Mouse (Mus musculus): ENCODE measurements around the gene Med19. TPM values are rescaled to one million over a fixed set of nuclear protein-coding genes. Genes with fewer than 3 reads are reported as not detected.
"Not testable (repeated sequence)": the region's sequence is repeated elsewhere in the genome, so short reads cannot be mapped to it uniquely, and the experiment has no call there.

Gene Med19
- polyA plus RNA-seq, 1 experiment from 2014 or later = 49.3 TPM

- H3K4me1 ChIP-seq; H3K9me3 ChIP-seq (replicated peaks); H3K9ac ChIP-seq; H3K27me3 ChIP-seq; H3K4me3 ChIP-seq; ATAC-seq (ENCODE audit: low FRiP score): not testable (repeated sequence)
- 65% methylated on average over 4 of the region's 5 CpGs for WGBS
- Histone ChIP-seq H3K4me2 (replicated peaks) (peak overlapping the region; percentile 68), H3K27ac (peak overlapping the region; percentile 95; the same call in 1 of the 2 replicates), H3K36me3 (peaks cover 43% of the 10 kb centered on the region)
Observed at GRCm38 (mm10) chr2:84671535-84671934, 6.7 kb upstream of the Med19 start.

GRCm38 (mm10) chr2:84677270-84677967, 783 bp upstream of the Med19 start:
- H3K4me1 ChIP-seq = peaks cover 17% of the 10 kb centered on the region
- H3K27ac ChIP-seq = peak overlapping the region; percentile 70
- peak; percentile 78 for ATAC-seq (ENCODE audit: low FRiP score)

GRCm38 (mm10) chr2:84679016-84679415, 814 bp downstream of the Med19 start, which contains the start of gene Tmx2:
Gene Tmx2 (minus strand): TSS chr2:84679140.
- peak within 1 kb of the TSS; percentile 81 for H3K27ac ChIP-seq

More at GRCm38 (mm10) chr2:84677270-84677967, 783 bp upstream of the Med19 start:
- peak overlapping the region; percentile 71 for H3K9ac ChIP-seq
- peak overlapping the region; percentile 76 for H3K4me2 ChIP-seq (replicated peaks)
- no peaks in the 10 kb centered on the region for H3K27me3 ChIP-seq
- peak overlapping the region; percentile 93 for H3K4me3 ChIP-seq
- H3K36me3 ChIP-seq = peaks cover 39% of the 10 kb centered on the region
- 13% methylated on average over 22 of the region's 22 CpGs for WGBS
- no peaks in the 10 kb centered on the region for H3K9me3 ChIP-seq (replicated peaks)

GRCm38 (mm10) chr2:84682605-84683183, 4.5 kb downstream of the Med19 start:
- Histone ChIP-seq H3K9ac (no peak overlapping the region), H3K27ac (no peak overlapping the region), H3K4me1 (peaks cover 10% of the 10 kb centered on the region), H3K4me2 (replicated peaks) (no peak overlapping the region), H3K27me3 (no peaks in the 10 kb centered on the region), H3K36me3 (peaks cover 39% of the 10 kb centered on the region), H3K9me3 (replicated peaks) (no peaks in the 10 kb centered on the region), H3K4me3 (no peak overlapping the region)
- WGBS = 87% methylated on average over 6 of the region's 6 CpGs
- no peak for ATAC-seq (ENCODE audit: low FRiP score)

More at GRCm38 (mm10) chr2:84679016-84679415, 814 bp downstream of the Med19 start, which contains the start of gene Tmx2:
- WGBS = 21% methylated on average over 8 of the region's 8 CpGs
- Histone ChIP-seq H3K4me1 (peaks cover 17% of the 10 kb centered on the region), H3K4me3 (peak within 1 kb of the TSS; percentile 93), H3K4me2 (replicated peaks) (peak within 1 kb of the TSS; percentile 83), H3K9me3 (replicated peaks) (no peaks in the 10 kb centered on the region), H3K27me3 (no peaks in the 10 kb centered on the region), H3K9ac (peak within 1 kb of the TSS; percentile 88), H3K36me3 (peaks cover 26% of the 10 kb centered on the region)
- ATAC-seq (ENCODE audit: low FRiP score) = no peak

GRCm38 (mm10) chr2:84688080-84688844, 10.1 kb downstream of the Med19 start:
- Histone ChIP-seq H3K27ac (no peak overlapping the region), H3K9ac (no peak overlapping the region), H3K36me3 (peaks cover 83% of the 10 kb centered on the region), H3K4me2 (replicated peaks) (no peak overlapping the region), H3K9me3 (replicated peaks) (no peaks in the 10 kb centered on the region), H3K27me3 (no peaks in the 10 kb centered on the region), H3K4me3 (no peak overlapping the region), H3K4me1 (no peaks in the 10 kb centered on the region)
- 83% methylated on average over 2 of the region's 2 CpGs for WGBS
- ATAC-seq (ENCODE audit: low FRiP score) = no peak

GRCm38 (mm10) chr2:84690050-84690449, 11.8 kb downstream of the Med19 start:
- 92% methylated on average over 12 of the region's 12 CpGs for WGBS
- Histone ChIP-seq H3K9ac (no peak overlapping the region), H3K4me3 (no peak overlapping the region), H3K9me3 (replicated peaks) (no peaks in the 10 kb centered on the region), H3K27ac (no peak overlapping the region), H3K4me1 (no peaks in the 10 kb centered on the region), H3K36me3 (peaks cover 86% of the 10 kb centered on the region), H3K27me3 (no peaks in the 10 kb centered on the region), H3K4me2 (replicated peaks) (no peak overlapping the region)
- ATAC-seq (ENCODE audit: low FRiP score) = no peak

GRCm38 (mm10) chr2:84695007-84695695, 16.9 kb downstream of the Med19 start:
- Histone ChIP-seq H3K4me3 (no peak overlapping the region), H3K4me1 (no peaks in the 10 kb centered on the region), H3K9ac (no peak overlapping the region), H3K36me3 (peaks cover 60% of the 10 kb centered on the region), H3K27me3 (no peaks in the 10 kb centered on the region), H3K27ac (no peak overlapping the region), H3K9me3 (replicated peaks) (no peaks in the 10 kb centered on the region), H3K4me2 (replicated peaks) (no peak overlapping the region)
- ATAC-seq (ENCODE audit: low FRiP score) = no peak
- WGBS = 97% methylated on average over 5 of the region's 5 CpGs

- Histone ChIP-seq H3K4me3 (no peak overlapping the region), H3K4me2 (replicated peaks) (no peak overlapping the region), H3K36me3 (peaks cover 39% of the 10 kb centered on the region), H3K9me3 (replicated peaks) (no peaks in the 10 kb centered on the region), H3K27ac (no peak overlapping the region), H3K9ac (no peak overlapping the region), H3K4me1 (0 out of 2 replicates have a peak, but pooled peaks cover 3% of the 10 kb centered on the region), H3K27me3 (no peaks in the 10 kb centered on the region)
- 97% methylated on average over 1 of the region's 1 CpGs for WGBS
- no peak for ATAC-seq (ENCODE audit: low FRiP score)
Observed at GRCm38 (mm10) chr2:84703497-84703896, 25.3 kb downstream of the Med19 start.

- no peak for ATAC-seq (ENCODE audit: low FRiP score)
- Histone ChIP-seq H3K9ac (no peak overlapping the region), H3K4me1 (0 out of 2 replicates have a peak, but pooled peaks cover 3% of the 10 kb centered on the region), H3K27me3 (no peaks in the 10 kb centered on the region), H3K4me3 (no peak overlapping the region), H3K9me3 (replicated peaks) (no peaks in the 10 kb centered on the region), H3K27ac (no peak overlapping the region), H3K4me2 (replicated peaks) (no peak overlapping the region), H3K36me3 (peaks cover 36% of the 10 kb centered on the region)
- 88% methylated on average over 5 of the region's 5 CpGs for WGBS
Observed at GRCm38 (mm10) chr2:84704329-84704728, 26.1 kb downstream of the Med19 start.

GRCm38 (mm10) chr2:84705295-84705694, 27.1 kb downstream of the Med19 start:
- H3K9ac ChIP-seq = no peak overlapping the region
- peaks cover 38% of the 10 kb centered on the region for H3K36me3 ChIP-seq
- H3K27me3 ChIP-seq = no peaks in the 10 kb centered on the region
- ATAC-seq (ENCODE audit: low FRiP score) = no peak
- no peak overlapping the region for H3K4me3 ChIP-seq
- H3K4me2 ChIP-seq (replicated peaks) = no peak overlapping the region
- H3K9me3 ChIP-seq (replicated peaks) = no peaks in the 10 kb centered on the region
- no peak overlapping the region for H3K27ac ChIP-seq
- WGBS = 87% methylated on average over 1 of the region's 1 CpGs
- 0 out of 2 replicates have a peak, but pooled peaks cover 3% of the 10 kb centered on the region for H3K4me1 ChIP-seq

- 71% methylated on average over 1 of the region's 1 CpGs for WGBS
- Histone ChIP-seq H3K27me3 (no peaks in the 10 kb centered on the region), H3K27ac (no peak overlapping the region), H3K4me2 (replicated peaks) (no peak overlapping the region), H3K4me3 (no peak overlapping the region), H3K9ac (no peak overlapping the region), H3K9me3 (replicated peaks) (no peaks in the 10 kb centered on the region), H3K36me3 (peaks cover 39% of the 10 kb centered on the region), H3K4me1 (0 out of 2 replicates have a peak, but pooled peaks cover 3% of the 10 kb centered on the region)
- ATAC-seq (ENCODE audit: low FRiP score) = no peak
Observed at GRCm38 (mm10) chr2:84707523-84707922, 29.3 kb downstream of the Med19 start.

- H3K27me3 ChIP-seq = no peaks in the 10 kb centered on the region
- WGBS = 91% methylated on average over 2 of the region's 2 CpGs
- H3K4me1 ChIP-seq = peaks cover 16% of the 10 kb centered on the region
- peaks cover 23% of the 10 kb centered on the region for H3K36me3 ChIP-seq
- H3K9ac ChIP-seq = no peak overlapping the region
- no peak for ATAC-seq (ENCODE audit: low FRiP score)
- no peak overlapping the region for H3K27ac ChIP-seq
- no peak overlapping the region for H3K4me2 ChIP-seq (replicated peaks)
- no peaks in the 10 kb centered on the region for H3K9me3 ChIP-seq (replicated peaks)
- no peak overlapping the region for H3K4me3 ChIP-seq
Observed at GRCm38 (mm10) chr2:84711898-84712297, 33.7 kb downstream of the Med19 start.
